Mouse (Mus musculus) left cerebral cortex, adult 8-10 months (tissue): Measurements from ENCODE around the gene Dcaf11. TPM values are rescaled to one million over a fixed set of nuclear protein-coding genes. Genes with fewer than 3 reads are reported as not detected.

Source experiments
- DNase-seq, 2 experiments: peaks; one replicate each; pipeline ENCODE4 v3.0.0; 2022; ENCODE audit warnings: low spot score in 2 of 2
- total RNA-seq, 4 experiments: library from RNA; stranded (reverse); gene quantifications; 2 replicates each; pipeline ENCODE4 v1.2.4; 2022

The Dcaf11 gene
- total RNA-seq, 4 experiments from 2014 or later = 83.5 to 91.6 (median 85.1) TPM

- DNase-seq = no peak
These were observed 56.1 kb downstream of the Dcaf11 start for GRCm38 (mm10) chr14:55615876-55616275.

GRCm38 (mm10) chr14:55616844-55617243, 57.0 kb downstream of the Dcaf11 start:
- DNase-seq = no peak

- DNase-seq = no peak
These were observed 58.0 kb downstream of the Dcaf11 start, which contains the start of gene Rec8 for GRCm38 (mm10) chr14:55617822-55618221. Gene Rec8, plus strand, starts transcription at chr14:55618037.

DNA sequence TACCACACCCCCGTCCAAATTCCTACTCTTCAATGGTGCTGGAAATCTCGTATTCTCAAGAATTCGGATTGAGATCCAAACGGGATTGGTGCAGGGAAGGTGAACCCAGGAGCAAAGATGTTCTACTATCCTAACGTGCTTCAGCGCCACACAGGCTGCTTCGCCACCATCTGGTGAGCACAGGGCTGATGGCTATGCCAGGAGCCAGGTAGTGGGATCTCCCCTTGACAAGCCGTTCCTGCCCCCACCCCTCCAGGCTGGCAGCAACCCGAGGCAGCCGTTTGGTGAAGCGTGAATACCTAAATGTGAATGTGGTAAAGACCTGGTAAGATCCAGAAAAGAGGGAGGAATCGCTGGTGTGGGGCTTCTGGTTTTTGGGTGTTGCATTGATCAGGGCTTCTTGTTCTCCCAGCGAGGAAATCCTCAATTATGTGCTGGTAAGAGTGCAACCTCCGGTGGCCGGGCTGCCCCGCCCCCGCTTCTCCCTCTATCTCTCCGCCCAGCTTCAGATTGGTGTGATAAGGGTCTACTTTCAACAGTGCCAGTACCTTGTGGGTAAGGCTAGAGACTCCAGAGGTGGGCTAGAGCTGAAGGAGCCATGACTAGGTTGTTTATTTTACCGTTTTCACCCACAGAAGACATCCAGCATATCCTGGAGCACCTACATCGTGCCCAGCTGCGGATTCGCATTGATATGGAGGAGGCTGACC, 58.8 kb downstream of the Dcaf11 start:
- no peak for DNase-seq

Other genes with a start within 250 kb of the Dcaf11 start
- gene Dhrs4, start 81.2 kb upstream of the Dcaf11 start, total RNA-seq = 10 to 100 TPM; 17.2 to 28.5 (median 20.8) TPM
- 10 to 100 TPM; 39.6 to 50.3 (median 42.5) TPM for gene Carmil3, start 69.4 kb upstream of the Dcaf11 start, total RNA-seq
- gene Cpne6, start 49.6 kb upstream of the Dcaf11 start, total RNA-seq = 100 to 1,000 TPM; 151 to 192 (median 180) TPM
- under 1 TPM; 0.46 to 0.82 (median 0.69) TPM for gene Nrl, start 35.0 kb upstream of the Dcaf11 start, total RNA-seq
- 10 to 100 TPM; 25.2 to 29.7 (median 27.7) TPM for gene Pck2, start 19.7 kb upstream of the Dcaf11 start, total RNA-seq
- gene A730061H03Rik, start 400 bp downstream of the Dcaf11 start, total RNA-seq = under 1 TPM in 2 of 4 experiments, not detected in 2; 0.84 to 0.98 TPM
- gene Fitm1, start 15.6 kb downstream of the Dcaf11 start, total RNA-seq = not detected
- gene Psme1, start 18.1 kb downstream of the Dcaf11 start, total RNA-seq = 10 to 100 TPM; 53.6 to 63.7 (median 58.8) TPM
- gene Emc9, start 25.3 kb downstream of the Dcaf11 start, total RNA-seq = 10 to 100 TPM; 46.3 to 59.7 (median 50.8) TPM
- gene Psme2, start 31.1 kb downstream of the Dcaf11 start, total RNA-seq = 10 to 100 TPM; 50.2 to 74.0 (median 51.3) TPM
- gene Rnf31, start 31.7 kb downstream of the Dcaf11 start, total RNA-seq = 10 to 100 TPM; 31.4 to 46.1 (median 38.0) TPM
- gene Irf9, start 43.6 kb downstream of the Dcaf11 start, total RNA-seq = 10 to 100 TPM in 2 of 4 experiments, 1 to 10 TPM in 2; 7.5 to 15.2 (median 11.2) TPM
- gene Rec8, start 58.0 kb downstream of the Dcaf11 start, total RNA-seq = 1 to 10 TPM; 1.5 to 4.9 (median 3.7) TPM
- 100 to 1,000 TPM; 122 to 146 (median 132) TPM for gene Ipo4, start 76.0 kb downstream of the Dcaf11 start, total RNA-seq
- 1 to 10 TPM; 3.5 to 4.2 (median 4.0) TPM for gene Gm49378, start 77.9 kb downstream of the Dcaf11 start, total RNA-seq
- 10 to 100 TPM; 37.5 to 45.6 (median 38.9) TPM for gene Tm9sf1, start 83.8 kb downstream of the Dcaf11 start, total RNA-seq
- gene Tssk4, start 90.2 kb downstream of the Dcaf11 start, total RNA-seq = 1 to 10 TPM in 1 of 4 experiments, under 1 TPM in 3; 0.53 to 1.2 (median 0.89) TPM
- gene Mdp1, start 100.5 kb downstream of the Dcaf11 start, total RNA-seq = 10 to 100 TPM; 40.7 to 48.1 (median 44.1) TPM
- gene Gmpr2, start 111.9 kb downstream of the Dcaf11 start, total RNA-seq = 10 to 100 TPM; 19.9 to 24.2 (median 22.4) TPM
- gene Nedd8, start 112.1 kb downstream of the Dcaf11 start, total RNA-seq = 100 to 1,000 TPM; 310 to 370 (median 342) TPM
- gene Tinf2, start 121.8 kb downstream of the Dcaf11 start, total RNA-seq = 10 to 100 TPM; 16.3 to 18.2 (median 18.0) TPM
- 1 to 10 TPM in 2 of 4 experiments, not detected in 2; 1.1 to 1.4 TPM for gene Tgm1, start 153.9 kb downstream of the Dcaf11 start, total RNA-seq
- gene Rabggta, start 162.3 kb downstream of the Dcaf11 start, total RNA-seq = 10 to 100 TPM; 52.2 to 54.7 (median 54.0) TPM
- 100 to 1,000 TPM in 2 of 4 experiments, 10 to 100 TPM in 2; 86.1 to 119 (median 97.8) TPM for gene Dhrs1, start 185.7 kb downstream of the Dcaf11 start, total RNA-seq
- gene Nop9, start 185.7 kb downstream of the Dcaf11 start, total RNA-seq = 10 to 100 TPM in 3 of 4 experiments, 1 to 10 TPM in 1; 9.7 to 11.8 (median 11.0) TPM
- 1 to 10 TPM; 1.5 to 3.1 (median 2.4) TPM for gene Cideb, start 198.5 kb downstream of the Dcaf11 start, total RNA-seq
- under 1 TPM; 0.21 to 0.28 (median 0.25) TPM for gene Ltb4r2, start 201.4 kb downstream of the Dcaf11 start, total RNA-seq
- gene Ltb4r1, start 206.0 kb downstream of the Dcaf11 start, total RNA-seq = under 1 TPM in 3 of 4 experiments, not detected in 1; 0.26 to 0.65 (median 0.53) TPM
- 1 to 10 TPM; 3.3 to 6.2 (median 4.7) TPM for gene Adcy4, start 224.1 kb downstream of the Dcaf11 start, total RNA-seq
- gene Ripk3, start 228.9 kb downstream of the Dcaf11 start, total RNA-seq = under 1 TPM in 2 of 4 experiments, not detected in 2; 0.73 to 0.98 TPM